Mouse (Mus musculus) T-cell, adult 66 days (primary cell): Measurements from ENCODE around the gene Hormad1. TPM values are rescaled to one million over a fixed set of nuclear protein-coding genes. Genes with fewer than 3 reads are reported as not detected.

Experiments used
- total RNA-seq, 2 experiments: library from RNA; stranded (reverse); gene quantifications; 3 replicates in 1 of 2; 4 replicates in 1 of 2; pipeline ENCODE4 v1.2.4; 2023

Hormad1 gene
- not detected for total RNA-seq

GRCm38 (mm10) chr3:95559437-95559836 lies at the start of gene Hormad1:
Hormad1 (plus strand) TSS chr3:95559677.

GRCm38 (mm10) chr3:95526622-95527211 lies 32.8 kb upstream of the Hormad1 start, which contains the start of gene Ctss:
Ctss (plus strand) TSS chr3:95526786.

DNA sequence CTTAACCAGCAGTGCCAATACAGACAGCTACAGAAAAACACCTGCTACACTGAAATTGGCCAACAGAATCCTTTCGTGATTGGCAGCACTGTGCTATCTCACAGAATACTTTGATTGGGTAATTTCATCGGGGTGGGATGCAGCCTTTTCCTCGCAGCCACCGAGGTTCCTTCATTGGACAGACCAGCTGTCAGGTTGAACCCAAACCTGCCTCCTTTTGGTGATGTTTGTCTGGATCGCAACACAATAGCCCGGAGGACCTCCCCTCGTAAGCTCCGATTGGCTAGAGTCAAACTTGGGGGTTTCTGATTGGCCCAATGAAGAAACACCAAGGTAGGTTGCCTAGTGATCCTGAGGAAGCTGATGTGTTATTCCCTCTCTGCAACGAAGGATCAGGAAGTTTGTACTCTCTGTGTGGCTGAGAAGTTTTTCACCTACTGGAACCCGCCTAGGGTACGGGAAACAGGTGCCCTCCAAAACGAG lies 29.2 kb downstream of the Hormad1 start, which contains the start of gene Golph3l:
Gene Golph3l (plus strand): TSS at position 331 of the 483 bp plus-strand sequence.

GRCm38 (mm10) chr3:95624628-95625503 lies 65.4 kb downstream of the Hormad1 start, which contains the start of gene Ensa:
Ensa (plus strand) TSS chr3:95624993.

Other genes starting within 250 kb of the Hormad1 start
- 100 to 1,000 TPM; 116 to 124 TPM for gene Cers2, start 244.9 kb upstream of the Hormad1 start, total RNA-seq
- 10 to 100 TPM; 39.7 to 40.6 TPM for gene Setdb1, start 202.5 kb upstream of the Hormad1 start, total RNA-seq
- not detected for gene 4930558C23Rik, start 156.8 kb upstream of the Hormad1 start, total RNA-seq
- 10 to 100 TPM; 65.3 to 77.8 TPM for gene Arnt, start 125.3 kb upstream of the Hormad1 start, total RNA-seq
- 1 to 10 TPM; 3.0 TPM for gene Ctsk, start 60.4 kb upstream of the Hormad1 start, total RNA-seq
- 10 to 100 TPM; 90.7 to 96.5 TPM for gene Ctss, start 32.9 kb upstream of the Hormad1 start, total RNA-seq
- gene Golph3l, start 29.3 kb downstream of the Hormad1 start, total RNA-seq: 10 to 100 TPM; 27.9 to 28.1 TPM
- gene Ensa, start 65.3 kb downstream of the Hormad1 start, total RNA-seq: 10 to 100 TPM; 98.2 to 99.3 TPM
- 100 to 1,000 TPM; 312 to 327 TPM for gene Mcl1, start 99.1 kb downstream of the Hormad1 start, total RNA-seq
- 10 to 100 TPM in 1 of 2 experiments, 1 to 10 TPM in 1; 7.9 to 11.6 TPM for gene Adamtsl4, start 128.2 kb downstream of the Hormad1 start, total RNA-seq
- 100 to 1,000 TPM in 1 of 2 experiments, 10 to 100 TPM in 1; 98.0 to 103 TPM for gene Ecm1, start 179.9 kb downstream of the Hormad1 start, total RNA-seq
- gene Tars2, start 200.5 kb downstream of the Hormad1 start, total RNA-seq: 100 to 1,000 TPM; 128 to 134 TPM